ENCODE assay signal across 9 mouse cellular contexts in the genomic region with DNA sequence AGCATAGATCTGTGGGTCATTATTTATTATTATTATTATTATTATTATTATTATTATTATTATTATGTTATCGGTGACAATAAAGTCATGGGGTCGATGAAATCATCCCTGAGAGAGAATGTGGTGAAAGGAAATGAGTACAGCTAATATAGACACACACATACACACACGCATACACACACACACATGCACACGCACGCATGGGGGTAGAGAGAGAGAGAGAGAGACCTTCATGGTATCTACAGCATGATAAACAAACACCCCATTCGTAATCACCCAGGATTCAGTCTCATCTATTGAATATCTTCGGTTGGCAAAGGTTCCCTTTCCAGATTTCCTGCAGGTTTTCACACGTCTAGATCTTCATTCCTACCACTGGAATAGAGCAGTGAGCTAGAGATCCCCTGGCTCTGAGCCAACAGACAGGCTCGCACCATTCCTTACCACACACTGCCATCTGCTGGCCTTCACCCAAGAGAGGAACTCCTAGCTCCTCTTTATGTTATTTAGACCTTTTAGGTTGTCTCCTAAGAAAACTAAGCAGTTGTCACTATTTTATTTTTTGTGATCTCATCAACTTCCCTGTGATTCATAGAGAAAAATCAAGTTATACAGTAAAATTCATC.
DNase-seq lines count a peak whose midpoint lies in the region; ATAC-seq and TF ChIP-seq lines count a peak whose summit lies in the region.
"Had no signal": no experiment of that assay in that cellular context is flagged by ENCODE, and none has a peak within 500 bp of the region (broad histone marks: within the 10 kb centered on the region; RNA-seq: fewer than 3 reads in every experiment).

No protein-coding gene starts in this region.

- ATAC-seq in forebrain, embryonic 13.5 days = peak; percentile 96

- no peaks in the 10 kb centered on the region for H3K36me3 ChIP-seq in E14TG2a.4 (ENCODE audit: insufficient read depth, low read length)
- H3K36me3 ChIP-seq in forebrain, embryonic 13.5 days (ENCODE audit: poor library complexity, severe bottlenecking) = no peaks in the 10 kb centered on the region
- H3K36me3 ChIP-seq: heart, embryonic 15.5 days had no signal

- H3K9ac ChIP-seq in forebrain, embryonic 13.5 days = no peak overlapping the region
- H3K9ac ChIP-seq: heart, embryonic 15.5 days had no signal

- 53% methylated on average over 9 of the region's 9 CpGs for WGBS in forebrain, embryonic 13.5 days

- H3K4me2 ChIP-seq in forebrain, embryonic 13.5 days = no peak overlapping the region
- H3K4me2 ChIP-seq: heart, embryonic 15.5 days had no signal

- H3K4me1 ChIP-seq in E14TG2a.4 (replicated peaks; ENCODE audit: low read depth, low read length) = no peaks in the 10 kb centered on the region
- H3K4me1 ChIP-seq in forebrain, embryonic 13.5 days = 0 out of 2 replicates have a peak, but pooled peaks cover 3% of the 10 kb centered on the region

- no peak overlapping the region for H3K27ac ChIP-seq in forebrain, embryonic 13.5 days
- H3K27ac ChIP-seq: heart, embryonic 15.5 days had no signal

- H3K4me3 ChIP-seq in E14TG2a.4 (replicated peaks; ENCODE audit: low read length) = no peak overlapping the region
- no peak overlapping the region for H3K4me3 ChIP-seq in forebrain, embryonic 13.5 days
- H3K4me3 ChIP-seq: heart, embryonic 15.5 days had no signal

- DNase-seq in c-Kit-positive CD71-negative TER-119-negative erythroid progenitor cells, embryonic 14.5 days (ENCODE audit: low read depth) = peak; percentile 45
- peak; percentile 6 for DNase-seq in heart, postnatal 25 days (ENCODE audit: low spot score)
- peak; percentile 93 for DNase-seq in kidney, postnatal 4 days
- DNase-seq in lung, adult 18-20 months = peak; percentile 61 to 71
- DNase-seq in ovary, postnatal 10 days (ENCODE audit: low spot score) = peak; percentile 61
- DNase-seq in thymus, postnatal 25 days = peak; percentile 41

- intact Hi-C loops in heart, postnatal 25 days (cut with DNase I) = no loop called here

- H3K27me3 ChIP-seq in E14TG2a.4 (ENCODE audit: insufficient read depth, low read length) = peaks cover 3% of the 10 kb centered on the region; the same call in 1 of the 2 replicates
- no peaks in the 10 kb centered on the region for H3K27me3 ChIP-seq in forebrain, embryonic 13.5 days
- H3K27me3 ChIP-seq: heart, embryonic 15.5 days had no signal

- TF ChIP-seq CTCF in E14TG2a.4 (conservative IDR thresholded peaks at IDR 0.05; ENCODE audit: low read length) = peak; percentile 40

- H3K9me3 ChIP-seq in E14TG2a.4 (ENCODE audit: low read length) = no peaks in the 10 kb centered on the region; the same call in 1 of the 2 replicates
- no peaks in the 10 kb centered on the region for H3K9me3 ChIP-seq in forebrain, embryonic 13.5 days (replicated peaks)
- H3K9me3 ChIP-seq: heart, embryonic 15.5 days had no signal

Comparison
In these comparisons a context has a peak if more than half of its experiments do, and no peak if none do; other contexts are left out.
1. DNase-seq: peak in every context shown above with its lines; median percentile 93 in kidney, postnatal 4 days; 66 in lung, adult 18-20 months; 61 in ovary, postnatal 10 days; 45 in c-Kit-positive CD71-negative TER-119-negative erythroid progenitor cells, embryonic 14.5 days; 41 in thymus, postnatal 25 days; 6 in heart, postnatal 25 days.